Mouse (Mus musculus): Measurements from ENCODE around the gene Pax7.

Gene Pax7

GRCm38 (mm10) chr4:139810762-139811438 is 22.4 kb downstream of the Pax7 start:
- no peak for DNase-seq

GRCm38 (mm10) chr4:139809381-139809820 is 23.9 kb downstream of the Pax7 start:
- no peak for DNase-seq

- no peak for DNase-seq
Observed at GRCm38 (mm10) chr4:139807820-139808219, 25.5 kb downstream of the Pax7 start.

GRCm38 (mm10) chr4:139807191-139807808 is 26.0 kb downstream of the Pax7 start:
- no peak for DNase-seq

GRCm38 (mm10) chr4:139804896-139805295 is 28.4 kb downstream of the Pax7 start:
- DNase-seq: no peak

GRCm38 (mm10) chr4:139803981-139804380 is 29.3 kb downstream of the Pax7 start:
- no peak for DNase-seq

GRCm38 (mm10) chr4:139799436-139800100 is 33.8 kb downstream of the Pax7 start:
- peak; percentile 32 to 41 for DNase-seq

- DNase-seq: no peak
Observed at GRCm38 (mm10) chr4:139797344-139797743, 36.0 kb downstream of the Pax7 start.

- DNase-seq: no peak
Observed at GRCm38 (mm10) chr4:139796115-139796514, 37.2 kb downstream of the Pax7 start.

- DNase-seq: no peak
Observed at GRCm38 (mm10) chr4:139791168-139791567, 42.2 kb downstream of the Pax7 start.

- no peak for DNase-seq
Observed at GRCm38 (mm10) chr4:139789772-139790171, 43.6 kb downstream of the Pax7 start.

- no peak for DNase-seq
Observed at GRCm38 (mm10) chr4:139782926-139783467, 50.3 kb downstream of the Pax7 start.

GRCm38 (mm10) chr4:139771125-139771631 is 62.1 kb downstream of the Pax7 start:
- DNase-seq: no peak

GRCm38 (mm10) chr4:139767823-139768222 is 65.5 kb downstream of the Pax7 start:
- DNase-seq: no peak

- DNase-seq: no peak
Observed at GRCm38 (mm10) chr4:139767115-139767718, 66.1 kb downstream of the Pax7 start.

- no peak for DNase-seq
Observed at GRCm38 (mm10) chr4:139761911-139762310, 71.4 kb downstream of the Pax7 start.

GRCm38 (mm10) chr4:139760736-139761135 is 72.6 kb downstream of the Pax7 start:
- DNase-seq: no peak

- no peak for DNase-seq
Observed at GRCm38 (mm10) chr4:139758512-139759340, 74.6 kb downstream of the Pax7 start.

- DNase-seq: no peak
Observed at GRCm38 (mm10) chr4:139756931-139757330, 76.4 kb downstream of the Pax7 start.

- no peak for DNase-seq
Observed at GRCm38 (mm10) chr4:139754148-139754710, 79.1 kb downstream of the Pax7 start.

- no peak for DNase-seq
Observed at GRCm38 (mm10) chr4:139750926-139751325, 82.4 kb downstream of the Pax7 start.
